Mouse (Mus musculus) left cerebral cortex, adult 9 months (tissue): ENCODE results near the gene Wsb1.
"Not testable (repeated sequence)": the region's sequence is repeated elsewhere in the genome, so short reads cannot be mapped to it uniquely, and the experiment has no call there.

Experiments used
- DNase-seq, 2 experiments: peaks; one replicate each; pipeline ENCODE4 v3.0.0; 2022; ENCODE audit warnings: low spot score in 2 of 2

Wsb1 gene

GRCm38 (mm10) chr11:79264376-79264775, 9.9 kb upstream of the Wsb1 start:
- no peak for DNase-seq

- not testable (repeated sequence) for DNase-seq
These were observed 5.7 kb upstream of the Wsb1 start for GRCm38 (mm10) chr11:79260126-79260525.

- no peak for DNase-seq
These were observed 4.3 kb upstream of the Wsb1 start for GRCm38 (mm10) chr11:79258738-79259137.

DNA sequence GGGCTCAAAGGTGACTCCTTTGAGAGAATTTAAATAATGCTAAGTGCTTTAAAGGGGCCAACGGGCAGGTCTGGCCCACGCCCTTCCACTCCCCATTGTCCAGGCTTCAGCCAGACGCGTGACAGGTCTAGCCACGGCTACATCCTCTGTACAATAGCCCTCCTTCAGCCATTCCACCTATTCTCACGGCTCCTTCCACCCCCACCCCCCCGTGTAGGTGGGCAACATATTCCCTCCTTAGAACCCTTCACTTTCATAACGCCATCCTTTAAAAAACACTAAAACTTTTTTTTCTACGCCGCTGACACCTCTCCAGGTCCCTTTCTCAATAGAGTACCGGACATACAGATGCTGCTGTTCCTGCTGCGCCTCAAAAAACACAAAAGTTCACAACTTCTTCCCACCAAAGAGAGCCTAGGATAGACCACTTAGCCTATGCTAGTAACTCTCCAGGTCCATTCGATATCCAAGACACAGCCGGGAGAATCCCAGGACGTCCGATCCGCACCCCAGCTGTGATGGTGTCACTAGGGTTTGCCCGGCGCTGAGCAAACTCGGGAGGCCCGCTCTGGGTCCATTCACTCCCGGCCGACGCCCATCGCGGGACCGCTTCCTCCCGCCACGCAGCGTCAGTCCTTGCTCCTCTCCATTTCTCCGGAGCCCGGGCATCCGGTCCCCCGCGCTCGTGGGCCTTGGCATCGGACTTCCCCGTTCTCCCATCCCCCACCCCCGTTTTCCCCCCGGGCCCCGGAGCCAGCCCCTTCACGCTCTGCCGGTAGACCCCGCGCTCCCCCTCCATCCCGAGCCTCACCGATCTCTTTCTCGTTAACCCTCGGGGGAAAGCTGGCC, 705 bp downstream of the Wsb1 start:
- DNase-seq, result peak in 1 of 2 experiments; percentile 17

DNA sequence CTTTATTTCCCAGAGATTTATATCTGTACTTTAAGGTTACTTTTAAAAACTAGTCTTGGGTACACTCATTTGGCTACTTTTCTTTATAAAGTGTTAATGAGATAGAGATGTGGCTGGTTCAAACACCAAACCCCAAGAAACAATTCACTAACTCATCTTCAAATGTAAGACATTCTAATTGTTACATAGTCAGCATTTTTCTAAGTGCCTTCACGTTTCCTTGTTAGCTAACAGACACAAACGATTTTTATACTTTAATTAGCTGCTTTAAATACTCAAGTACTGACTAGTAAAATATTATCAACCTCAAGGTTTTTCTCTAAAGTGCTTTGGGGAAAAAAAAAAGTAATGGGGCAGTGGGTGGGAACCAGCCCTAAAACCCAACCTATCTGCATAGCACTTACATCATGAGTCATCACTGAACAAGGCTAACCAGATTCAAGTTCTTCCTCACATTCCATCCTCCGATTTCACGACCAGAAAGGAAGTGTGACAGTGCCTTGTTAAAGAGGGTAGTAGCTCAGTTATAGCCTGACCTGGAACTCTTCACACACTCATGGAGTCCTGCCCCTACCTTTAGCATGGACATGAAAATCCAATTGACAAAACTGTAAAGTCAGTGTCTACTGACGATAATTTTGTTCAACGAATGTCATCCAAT, 1.5 kb downstream of the Wsb1 start:
- no peak for DNase-seq

- DNase-seq, result no peak
These were observed 15.4 kb downstream of the Wsb1 start for GRCm38 (mm10) chr11:79239024-79239423.

DNA sequence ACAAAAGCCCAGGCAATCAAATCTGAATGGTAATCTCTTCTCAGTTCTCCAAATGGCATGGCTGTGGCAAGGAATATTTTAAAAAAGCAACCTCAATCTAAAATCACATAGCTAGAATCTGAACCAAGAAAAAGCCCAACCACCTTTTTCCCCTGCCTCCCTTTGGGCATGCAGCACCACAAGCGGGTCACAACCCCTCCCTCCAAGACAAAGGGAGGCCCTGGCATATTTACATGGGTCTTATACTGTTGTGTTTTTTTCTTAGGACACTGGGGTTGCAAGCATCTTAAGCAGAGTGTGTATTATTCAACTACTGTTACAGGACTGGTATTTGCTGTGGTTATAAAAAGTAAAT, 16.1 kb downstream of the Wsb1 start:
- DNase-seq, result no peak

GRCm38 (mm10) chr11:79237644-79238397, 16.6 kb downstream of the Wsb1 start:
- no peak for DNase-seq

GRCm38 (mm10) chr11:79230251-79230570, 24.3 kb downstream of the Wsb1 start:
- no peak for DNase-seq

DNA sequence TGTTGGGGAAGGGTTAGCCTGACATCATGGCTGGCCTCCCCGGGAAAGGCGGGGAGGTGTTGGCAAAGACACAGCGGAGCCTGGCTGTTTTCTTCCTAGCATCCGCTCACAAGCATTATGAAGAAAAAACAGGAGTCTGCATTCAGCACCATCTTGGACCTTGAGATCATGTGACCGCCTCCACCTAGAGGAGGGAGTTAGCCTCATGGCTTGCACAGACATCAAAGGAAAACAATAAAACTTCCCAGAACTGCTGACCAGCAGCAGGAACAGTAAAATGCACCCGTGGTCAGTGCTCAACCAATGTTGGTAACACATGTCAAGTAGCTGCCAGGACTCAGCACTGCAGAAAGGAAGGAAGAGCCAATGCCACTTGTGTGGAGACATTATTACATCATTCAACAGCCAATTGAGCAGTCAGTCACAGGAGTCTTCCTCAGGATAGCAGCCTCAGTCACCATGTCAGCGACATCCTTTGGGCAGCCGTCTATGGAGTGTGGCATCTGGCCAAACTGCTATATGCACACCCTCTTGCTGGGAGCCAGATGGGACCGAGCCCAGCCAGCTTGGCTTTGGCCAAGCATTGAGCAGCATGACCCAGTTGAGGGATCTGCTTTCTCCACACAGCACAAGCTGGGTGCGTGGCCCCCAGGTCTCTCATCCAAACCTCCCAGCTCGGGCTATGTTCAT, 24.8 kb downstream of the Wsb1 start:
- no peak for DNase-seq

DNA sequence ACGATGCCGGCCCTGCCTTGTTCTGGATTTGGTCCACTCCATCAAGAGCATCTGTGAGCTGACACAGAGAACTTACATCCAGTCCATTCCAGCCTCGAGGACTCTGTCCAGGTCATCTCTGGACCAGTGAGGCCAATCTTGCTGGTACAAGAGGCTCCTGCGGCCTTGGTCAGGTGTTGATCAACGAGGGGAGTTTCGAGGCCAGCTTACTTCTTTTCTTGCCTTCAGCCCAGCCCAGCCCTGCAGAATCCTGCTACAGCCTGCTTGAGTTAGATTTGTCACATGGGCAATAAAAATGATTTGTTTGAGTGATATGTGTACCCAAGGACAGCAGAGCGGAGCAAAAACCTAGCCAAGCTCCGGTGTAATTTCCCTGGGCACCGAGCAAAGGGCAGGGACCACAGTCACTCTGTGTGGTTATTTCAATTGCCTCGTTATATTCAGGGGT, 25.4 kb downstream of the Wsb1 start:
- no peak for DNase-seq

DNA sequence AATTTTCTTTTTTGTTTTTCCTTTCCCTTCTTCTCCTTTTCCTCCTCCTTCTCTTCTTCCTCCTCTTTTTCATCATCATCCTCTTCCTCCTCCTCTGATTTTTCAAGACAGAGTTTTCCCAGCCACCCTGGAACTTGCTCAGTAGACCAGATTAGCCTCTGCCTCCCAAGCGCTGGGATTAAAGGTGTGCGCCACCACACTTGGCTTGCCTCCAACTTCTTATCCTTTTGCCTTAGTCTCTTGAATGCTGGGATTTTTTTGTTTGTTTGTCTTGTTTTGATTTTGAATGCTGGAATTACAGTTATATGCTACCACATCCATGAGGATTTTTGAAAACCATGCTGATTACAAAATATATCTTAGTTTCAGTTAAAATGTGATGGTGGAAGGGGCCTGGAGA, 26.4 kb downstream of the Wsb1 start:
- DNase-seq, result no peak

- DNase-seq, result no peak
These were observed 28.9 kb downstream of the Wsb1 start for GRCm38 (mm10) chr11:79225371-79226155.

- DNase-seq, result peak in 1 of 2 experiments; percentile 71
These were observed 29.8 kb downstream of the Wsb1 start for GRCm38 (mm10) chr11:79224562-79225280.

DNA sequence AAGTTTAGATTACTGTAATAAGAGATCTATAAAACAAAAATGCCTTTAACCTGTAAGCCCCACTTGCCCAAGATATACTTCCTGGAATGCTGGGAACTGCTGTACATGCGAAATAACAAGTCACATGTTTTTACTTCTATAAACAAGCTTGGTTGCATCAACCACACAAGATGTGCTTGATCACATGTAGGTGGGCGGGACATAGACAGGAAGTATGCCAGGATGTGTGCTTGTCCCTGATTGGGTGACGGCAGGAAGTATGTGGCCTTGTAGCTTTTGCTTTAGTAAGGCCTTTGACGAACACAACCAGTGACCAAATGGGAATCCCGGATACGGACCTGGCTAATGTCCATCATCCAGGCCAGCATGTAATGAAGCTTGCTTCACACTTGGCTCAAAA, 31.1 kb downstream of the Wsb1 start:
- no peak for DNase-seq

DNA sequence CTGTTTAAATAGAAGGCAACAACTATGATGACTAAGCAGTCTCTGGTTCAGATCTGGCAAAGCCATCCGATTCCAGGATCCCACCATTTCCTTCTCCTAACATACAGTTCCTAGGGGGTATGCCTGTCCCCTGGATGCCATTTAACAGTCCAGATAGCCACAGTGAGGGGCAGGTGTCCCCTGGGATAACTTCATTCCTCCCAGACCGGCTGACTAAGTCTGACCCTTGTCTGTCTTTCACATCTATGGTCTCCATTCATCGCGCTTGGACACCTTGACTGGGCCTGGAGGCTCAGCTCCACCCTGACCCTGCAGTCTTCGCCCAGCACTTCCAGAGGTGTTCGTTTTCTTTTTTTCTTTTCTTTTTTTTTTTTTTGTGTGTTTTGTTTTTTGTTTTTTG, 31.8 kb downstream of the Wsb1 start:
- DNase-seq, result no peak

DNA sequence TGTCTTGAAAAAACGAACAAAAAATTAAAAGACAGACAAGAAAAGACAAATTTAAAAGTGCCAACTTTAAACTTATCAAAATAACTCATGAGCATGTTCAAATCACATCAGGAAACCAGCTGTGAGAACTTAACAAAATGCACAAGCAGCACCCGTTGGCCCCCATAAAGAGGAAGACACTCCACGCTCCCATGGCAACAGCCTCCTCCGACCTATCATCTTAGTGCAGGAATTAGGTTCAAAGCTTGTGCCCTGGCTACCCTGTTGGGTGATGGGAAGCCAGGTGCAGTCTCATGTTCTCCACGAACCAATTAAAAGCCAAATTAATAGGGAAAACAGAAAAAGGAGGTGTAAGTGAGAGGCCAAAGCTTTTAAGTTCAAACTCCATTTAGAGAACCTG, 32.8 kb downstream of the Wsb1 start:
- no peak for DNase-seq

DNA sequence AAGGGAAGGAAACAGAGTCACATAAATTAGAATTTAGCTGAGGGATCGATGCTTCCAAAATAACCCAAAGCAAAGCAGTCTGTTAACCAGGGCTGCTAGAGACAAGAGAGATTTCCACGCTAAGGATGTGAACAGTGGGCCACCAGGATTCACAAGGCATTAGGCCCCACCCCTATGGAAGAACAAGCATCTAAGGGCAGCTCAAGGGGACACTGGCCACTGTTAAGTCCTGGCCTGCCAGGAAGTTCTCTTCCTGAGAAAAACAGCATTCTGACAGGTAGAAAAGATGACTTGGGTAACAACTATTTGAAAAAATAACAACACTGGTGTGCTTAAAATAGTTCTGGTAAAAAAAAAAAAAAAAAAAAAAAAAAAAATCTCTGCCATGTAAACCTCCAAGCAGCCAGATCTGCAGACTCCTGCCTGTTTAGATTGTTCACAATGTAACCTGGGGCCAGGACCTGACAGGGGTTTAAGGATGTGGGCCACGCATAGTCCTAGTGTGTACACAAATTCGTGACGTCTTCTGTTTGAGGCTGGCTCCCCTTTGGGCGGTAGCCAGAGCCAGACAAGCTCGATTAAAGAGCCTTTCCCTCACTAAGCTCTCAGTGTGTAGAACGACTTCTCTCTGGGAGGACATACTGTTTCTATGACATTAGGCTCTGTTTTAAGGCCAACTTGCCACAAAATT, 35.4 kb downstream of the Wsb1 start:
- no peak for DNase-seq

GRCm38 (mm10) chr11:79218061-79218460, 36.4 kb downstream of the Wsb1 start:
- DNase-seq, result no peak

DNA sequence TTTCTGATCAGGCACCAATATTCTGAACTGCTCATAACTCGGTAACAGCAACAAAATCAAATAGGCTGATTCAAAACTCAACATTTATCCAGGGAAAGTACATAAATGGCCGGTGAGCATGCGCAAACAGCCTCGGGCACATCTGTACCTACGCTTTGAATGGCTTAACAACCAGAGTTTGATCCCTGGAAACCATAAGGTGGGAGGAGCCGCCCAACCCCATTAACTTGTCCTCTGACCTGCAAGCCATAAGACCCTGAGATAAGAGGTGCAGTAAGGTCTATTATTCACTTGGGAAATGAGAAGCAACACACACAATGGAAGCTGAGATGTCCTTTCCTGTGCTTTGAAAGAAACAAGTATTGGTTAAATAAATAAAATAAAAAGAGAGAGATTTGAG, 37.3 kb downstream of the Wsb1 start:
- DNase-seq, result no peak
